Mouse (Mus musculus) WW6 (cell line): ENCODE results near the gene Plxna4.

ENCODE experiments used
- DNase-seq: peaks from one replicate; pipeline ENCODE4 v3.0.0-alpha.2; 2013; ENCODE audit warnings: low read depth, low spot score

The Plxna4 gene

GRCm38 (mm10) chr6:32475958-32476357 lies 112.0 kb downstream of the Plxna4 start:
- DNase-seq: no peak

GRCm38 (mm10) chr6:32472062-32472461 lies 115.9 kb downstream of the Plxna4 start:
- no peak for DNase-seq

- no peak for DNase-seq
Observed at GRCm38 (mm10) chr6:32471639-32472038, 116.4 kb downstream of the Plxna4 start.

- no peak for DNase-seq
Observed at GRCm38 (mm10) chr6:32469196-32469595, 118.8 kb downstream of the Plxna4 start.

GRCm38 (mm10) chr6:32465129-32465528 lies 122.9 kb downstream of the Plxna4 start:
- DNase-seq: no peak

GRCm38 (mm10) chr6:32464637-32465036 lies 123.4 kb downstream of the Plxna4 start:
- no peak for DNase-seq

- DNase-seq: no peak
Observed at GRCm38 (mm10) chr6:32464046-32464445, 123.9 kb downstream of the Plxna4 start.

- DNase-seq: no peak
Observed at GRCm38 (mm10) chr6:32460400-32460799, 127.6 kb downstream of the Plxna4 start.

GRCm38 (mm10) chr6:32456641-32457040 lies 131.4 kb downstream of the Plxna4 start:
- no peak for DNase-seq

GRCm38 (mm10) chr6:32451851-32452250 lies 136.1 kb downstream of the Plxna4 start:
- DNase-seq: no peak

GRCm38 (mm10) chr6:32449237-32449963 lies 138.6 kb downstream of the Plxna4 start:
- no peak for DNase-seq

GRCm38 (mm10) chr6:32448787-32449186 lies 139.2 kb downstream of the Plxna4 start:
- no peak for DNase-seq

- no peak for DNase-seq
Observed at GRCm38 (mm10) chr6:32446276-32446675, 141.7 kb downstream of the Plxna4 start.

- no peak for DNase-seq
Observed at GRCm38 (mm10) chr6:32445246-32445645, 142.7 kb downstream of the Plxna4 start.

GRCm38 (mm10) chr6:32444393-32444792 lies 143.6 kb downstream of the Plxna4 start:
- DNase-seq: no peak

- no peak for DNase-seq
Observed at GRCm38 (mm10) chr6:32443679-32444078, 144.3 kb downstream of the Plxna4 start.

GRCm38 (mm10) chr6:32439434-32439833 lies 148.6 kb downstream of the Plxna4 start:
- DNase-seq: no peak

GRCm38 (mm10) chr6:32437219-32437618 lies 150.8 kb downstream of the Plxna4 start:
- DNase-seq: no peak

- DNase-seq: no peak
Observed at GRCm38 (mm10) chr6:32423124-32423523, 164.9 kb downstream of the Plxna4 start.

GRCm38 (mm10) chr6:32420610-32421009 lies 167.4 kb downstream of the Plxna4 start:
- no peak for DNase-seq

GRCm38 (mm10) chr6:32417351-32417750 lies 170.6 kb downstream of the Plxna4 start:
- DNase-seq: no peak

GRCm38 (mm10) chr6:32411325-32411724 lies 176.7 kb downstream of the Plxna4 start:
- DNase-seq: no peak

GRCm38 (mm10) chr6:32409625-32410024 lies 178.4 kb downstream of the Plxna4 start:
- DNase-seq: no peak
